Mouse (Mus musculus) lung, adult 2 months (tissue): ENCODE measurements at regions not wholly inside any gene's neighbourhood (a gene's known extent, or its start where the extent isn't known, plus 50 kb on each side); places are given as distances from the start of the nearest gene placed in this dataset.

Source experiments
- CTCF ChIP-seq: fragments of 200-500 bp; IDR thresholded peaks from 2 replicates; pipeline ENCODE4 v1.5.1; 2011; ENCODE audit warnings: mild to moderate bottlenecking, low read length, control low read depth; ENCODE audit not compliant: insufficient read depth
- POLR2A ChIP-seq: fragments of 200-500 bp; IDR thresholded peaks from 2 replicates; pipeline ENCODE4 v1.6.1; 2011; ENCODE audit warnings: low read depth, mild to moderate bottlenecking, control low read depth, low read length, borderline replicate concordance; ENCODE audit errors: extremely low read depth

- TF ChIP-seq POLR2A (no peak), CTCF (no peak)
These were observed 134.0 kb upstream of the Slc24a5 start for GRCm38 (mm10) chr2:124933876-124934275.
